Mouse (Mus musculus): ENCODE results near the gene Gm17657. TPM values are rescaled to one million over a fixed set of nuclear protein-coding genes. Genes with fewer than 3 reads are reported as not detected.

The Gm17657 gene
- total and polyA plus RNA-seq, 3 experiments, result 0.20 to 0.21 TPM; not detected in 1

- no peaks in the 10 kb centered on the region for H3K79me2 ChIP-seq (replicated peaks; ENCODE audit: control insufficient read depth, extremely low read depth, insufficient read depth, poor library complexity, severe bottlenecking)
- H3K27me3 ChIP-seq (replicated peaks), result no peaks in the 10 kb centered on the region
- in situ Hi-C loops (cut with MboI; ENCODE audit: low pct_ligation_motif_present, low pct_unique_long_range_greater_than_20kb, low sequenced_read_pairs), result no loop called here
- H3K9me3 ChIP-seq (replicated peaks; ENCODE audit: low read length), result no peaks in the 10 kb centered on the region
- TF ChIP-seq GABPA (IDR thresholded peaks at IDR 0.05; ENCODE audit: insufficient replicate concordance, low read depth, low read length), result no peak
- no peak for TF ChIP-seq ETS1 (conservative IDR thresholded peaks at IDR 0.05; ENCODE audit: low read depth, low read length)
- TF ChIP-seq CHD1 (IDR thresholded peaks at IDR 0.05; ENCODE audit: low read depth, low read length), result no peak
- no peak for TF ChIP-seq ELF1 (IDR thresholded peaks at IDR 0.05; ENCODE audit: low read depth, low read length)
- TF ChIP-seq TBP (conservative IDR thresholded peaks at IDR 0.05; ENCODE audit: low read depth, low read length), result no peak
- TF ChIP-seq RCOR1 (conservative IDR thresholded peaks at IDR 0.05; ENCODE audit: low read depth, low read length), result no peak
- TF ChIP-seq ZNF384 (IDR thresholded peaks at IDR 0.05; ENCODE audit: low read depth, low read length), result no peak
- TF ChIP-seq RAD21 (IDR thresholded peaks at IDR 0.05; ENCODE audit: low read depth, low read length), result no peak
- no peak for TF ChIP-seq EP300 (IDR thresholded peaks at IDR 0.05; ENCODE audit: low read length)
- TF ChIP-seq USF2 (conservative IDR thresholded peaks at IDR 0.05; ENCODE audit: low read depth, low read length), result no peak
- no peak overlapping the region for H3K9ac ChIP-seq (ENCODE audit: insufficient read depth, low read depth)
- H3K4me2 ChIP-seq (ENCODE audit: insufficient read depth, low read depth, poor library complexity, severe bottlenecking), result no peak overlapping the region
- H3K4me3 ChIP-seq (replicated peaks in 1 of 3; ENCODE audit: low read depth in 2 of 3, low read length in 2 of 3, poor library complexity in 1 of 3), result no peak overlapping the region
- peaks cover 63 to 94% of the 10 kb centered on the region in 2 experiments for H3K36me3 ChIP-seq (replicated peaks in 1 of 2; ENCODE audit: control insufficient read depth in 1 of 2, insufficient read depth in 1 of 2, low read length in 1 of 2)
- H3K4me1 ChIP-seq (ENCODE audit: control insufficient read depth in 1 of 2, insufficient read depth in 2 of 2), result peaks cover 2 to 17% of the 10 kb centered on the region in 2 experiments; a peak in 3 of 4 replicates
- DNase-seq (ENCODE audit: extremely low read depth), result no peak
- dilution Hi-C loops (cut with MboI; ENCODE audit: extremely low pct_ligation_motif_present, extremely low pct_unique_long_range_greater_than_20kb, low sequenced_read_pairs), result no loop called here
- H3K27ac ChIP-seq (ENCODE audit: insufficient read depth, low read depth), result no peak overlapping the region
Measured at GRCm38 (mm10) chr17:29569831-29570230, 20.4 kb upstream of the Gm17657 start.

- Histone ChIP-seq H3K27me3 (replicated peaks) (no peaks in the 10 kb centered on the region), H3K4me1 (ENCODE audit: control insufficient read depth in 1 of 2, insufficient read depth in 2 of 2) (peaks cover 6 to 27% of the 10 kb centered on the region in 2 experiments), H3K27ac (ENCODE audit: insufficient read depth, low read depth) (no peak overlapping the region), H3K4me2 (ENCODE audit: insufficient read depth, low read depth, poor library complexity, severe bottlenecking) (no peak overlapping the region), H3K9ac (ENCODE audit: insufficient read depth, low read depth) (no peak overlapping the region), H3K36me3 (replicated peaks in 1 of 2; ENCODE audit: control insufficient read depth in 1 of 2, insufficient read depth in 1 of 2, low read length in 1 of 2) (peaks cover 64 to 92% of the 10 kb centered on the region in 2 experiments), H3K9me3 (replicated peaks; ENCODE audit: low read length) (no peaks in the 10 kb centered on the region), H3K79me2 (replicated peaks; ENCODE audit: control insufficient read depth, extremely low read depth, insufficient read depth, poor library complexity, severe bottlenecking) (no peaks in the 10 kb centered on the region), H3K4me3 (replicated peaks in 1 of 3; ENCODE audit: low read depth in 2 of 3, low read length in 2 of 3, poor library complexity in 1 of 3) (no peak overlapping the region)
- DNase-seq (ENCODE audit: extremely low read depth), result no peak
- dilution Hi-C loops (cut with MboI; ENCODE audit: extremely low pct_ligation_motif_present, extremely low pct_unique_long_range_greater_than_20kb, low sequenced_read_pairs), result no loop called here
- TF ChIP-seq ZC3H11A (IDR thresholded peaks at IDR 0.05; ENCODE audit: low read depth, low read length), result no peak
- no peak for TF ChIP-seq UBTF (IDR thresholded peaks at IDR 0.05; ENCODE audit: low read depth, low read length)
- TF ChIP-seq TBP (conservative IDR thresholded peaks at IDR 0.05; ENCODE audit: low read depth, low read length), result no peak
- no peak for TF ChIP-seq NRF1 (IDR thresholded peaks at IDR 0.05; ENCODE audit: low read depth, low read length)
- no peak for TF ChIP-seq ZMIZ1 (IDR thresholded peaks at IDR 0.05; ENCODE audit: low read depth, low read length)
- no peak for TF ChIP-seq CTCF (conservative IDR thresholded peaks at IDR 0.05 in 1 of 2, IDR thresholded peaks at IDR 0.05 in 1 of 2; ENCODE audit: low read depth in 2 of 2, low read length in 2 of 2)
- no peak for TF ChIP-seq MAZ (IDR thresholded peaks at IDR 0.05; ENCODE audit: low read depth, low read length)
- TF ChIP-seq ZNF384 (IDR thresholded peaks at IDR 0.05; ENCODE audit: low read depth, low read length), result no peak
- no peak for TF ChIP-seq MXI1 (IDR thresholded peaks at IDR 0.05; ENCODE audit: low read depth, low read length)
- TF ChIP-seq POLR2AphosphoS2 (IDR thresholded peaks at IDR 0.05; ENCODE audit: low read depth, low read length), result no peak
- no peak for TF ChIP-seq MYC (IDR thresholded peaks at IDR 0.05; ENCODE audit: low read depth, low read length)
- TF ChIP-seq IRF4 (IDR thresholded peaks at IDR 0.05; ENCODE audit: low read depth, low read length), result no peak
- no peak for TF ChIP-seq ELF1 (IDR thresholded peaks at IDR 0.05; ENCODE audit: low read depth, low read length)
- TF ChIP-seq USF2 (conservative IDR thresholded peaks at IDR 0.05; ENCODE audit: low read depth, low read length), result no peak
- no peak for TF ChIP-seq JUN (IDR thresholded peaks at IDR 0.05; ENCODE audit: insufficient read depth, low read depth, low read length)
- TF ChIP-seq NELFE (IDR thresholded peaks at IDR 0.05; ENCODE audit: low read depth, low read length), result no peak
- no peak for TF ChIP-seq GABPA (IDR thresholded peaks at IDR 0.05; ENCODE audit: insufficient replicate concordance, low read depth, low read length)
- TF ChIP-seq EP300 (IDR thresholded peaks at IDR 0.05; ENCODE audit: low read length), result no peak
- TF ChIP-seq CHD2 (IDR thresholded peaks at IDR 0.05; ENCODE audit: low read length), result no peak
- in situ Hi-C loops (cut with MboI; ENCODE audit: low pct_ligation_motif_present, low pct_unique_long_range_greater_than_20kb, low sequenced_read_pairs), result no loop called here
Measured at GRCm38 (mm10) chr17:29568435-29568834, 19.0 kb upstream of the Gm17657 start.

All from CH12.LX (cell line).